Mouse (Mus musculus) left cerebral cortex, adult 18-20 months (tissue): ENCODE results near the gene Smad6. TPM values are rescaled to one million over a fixed set of nuclear protein-coding genes. Genes with fewer than 3 reads are reported as not detected.
A peak's percentile ranks its signal among the peaks of the same experiment; 100 is the strongest.

ENCODE experiments used
- DNase-seq, 2 experiments: peaks; one replicate each; pipeline ENCODE4 v3.0.0; 2021 to 2022; ENCODE audit warnings: low spot score in 2 of 2, mixed read lengths in 1 of 2
- total RNA-seq, 2 experiments: library from RNA; stranded (reverse); gene quantifications; 2 replicates each; pipeline ENCODE4 v1.2.3; 2021

Gene Smad6
- total RNA-seq, 2 experiments from 2014 or later, result 2.1 to 2.5 TPM

DNA sequence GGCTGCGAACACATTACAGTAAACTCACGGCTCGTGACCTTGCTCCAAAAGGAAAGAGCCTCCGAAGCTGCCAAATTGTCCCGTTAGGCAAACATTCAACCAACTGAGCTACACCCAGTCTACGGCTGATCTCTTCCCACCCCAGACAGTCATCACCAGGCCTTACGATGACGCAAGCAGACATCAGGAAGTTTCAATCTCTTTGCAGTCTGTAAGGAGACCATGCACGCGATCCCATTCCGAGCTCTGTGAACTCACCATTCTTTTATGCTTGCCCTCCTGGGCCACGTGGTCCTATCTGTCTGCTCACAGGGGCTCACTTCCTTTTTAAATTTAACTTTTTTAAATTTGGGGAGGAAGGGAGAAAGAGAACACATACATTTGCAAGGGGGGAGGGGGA is 32.6 kb downstream of the Smad6 start:
- no peak for DNase-seq

DNA sequence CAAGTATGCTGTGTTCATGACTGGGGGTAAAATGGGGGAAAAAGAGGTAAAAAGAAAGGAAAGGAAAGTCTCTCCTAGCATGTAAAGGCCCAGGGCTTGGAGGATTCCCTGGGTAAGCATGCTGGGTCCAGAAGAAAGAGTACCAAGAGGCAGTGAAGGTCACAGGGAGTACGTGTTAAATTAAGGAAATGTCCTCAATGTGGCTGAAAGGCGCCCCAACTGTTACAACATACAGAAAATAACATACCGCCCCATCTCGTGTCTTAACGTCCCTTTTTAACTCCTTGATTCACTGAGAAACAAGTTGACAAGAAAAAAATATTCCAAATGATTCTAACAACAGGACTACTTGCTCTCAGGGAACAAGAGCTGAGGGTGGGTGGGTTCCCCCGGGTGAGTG is 36.7 kb downstream of the Smad6 start:
- no peak for DNase-seq

DNA sequence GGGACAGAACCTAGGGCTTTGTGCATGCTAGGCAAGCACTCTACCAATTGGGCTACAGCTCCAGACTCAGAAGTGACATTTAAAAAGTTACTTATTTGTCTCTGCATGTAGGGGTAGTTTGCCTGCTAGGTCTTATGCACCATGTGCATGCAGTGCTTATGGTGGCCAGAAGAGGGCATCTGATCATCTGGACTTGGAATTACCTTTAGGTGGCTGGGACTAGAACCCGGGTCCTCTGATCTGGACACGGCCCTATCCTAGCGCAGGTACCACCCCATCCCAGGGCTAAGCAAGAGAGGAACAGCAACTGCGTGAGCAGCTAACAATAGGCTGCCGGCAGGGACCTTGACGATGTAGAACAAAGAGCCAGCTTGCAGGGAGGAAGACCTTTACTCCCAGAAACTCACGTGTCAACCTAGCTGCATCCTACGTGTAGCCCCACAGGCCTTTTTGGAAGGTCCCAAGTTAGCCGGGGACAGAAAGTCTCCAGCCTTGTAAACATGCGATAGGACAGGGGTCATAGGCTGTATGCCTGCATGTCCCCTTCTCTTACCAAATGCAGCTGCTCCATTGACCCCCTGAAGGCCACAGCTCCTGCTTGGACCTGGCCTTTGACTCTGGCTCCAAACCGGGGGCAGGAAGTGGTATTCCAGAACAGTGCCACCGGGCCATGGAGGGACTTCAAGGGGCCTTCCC is 38.8 kb downstream of the Smad6 start:
- DNase-seq, result no peak

DNA sequence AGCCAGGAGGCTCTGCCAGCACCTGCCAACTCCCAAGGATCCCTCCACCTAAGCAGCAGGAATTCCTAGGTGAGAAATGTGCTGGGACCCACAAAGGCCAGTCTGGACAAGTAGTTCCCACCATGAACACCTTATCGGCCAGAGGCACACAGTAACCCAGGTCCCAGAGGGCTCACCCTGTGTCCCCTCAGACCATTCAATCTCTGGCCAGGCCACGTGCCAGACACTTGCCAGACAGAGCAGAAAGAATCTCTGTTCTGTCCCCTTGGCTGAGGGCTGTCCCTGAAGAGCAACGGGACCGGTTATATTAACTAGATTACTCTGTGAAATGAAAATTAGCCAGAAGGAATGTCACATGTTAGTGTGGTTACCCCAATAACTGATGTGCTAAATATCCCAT is 39.9 kb downstream of the Smad6 start:
- DNase-seq, result no peak

DNA sequence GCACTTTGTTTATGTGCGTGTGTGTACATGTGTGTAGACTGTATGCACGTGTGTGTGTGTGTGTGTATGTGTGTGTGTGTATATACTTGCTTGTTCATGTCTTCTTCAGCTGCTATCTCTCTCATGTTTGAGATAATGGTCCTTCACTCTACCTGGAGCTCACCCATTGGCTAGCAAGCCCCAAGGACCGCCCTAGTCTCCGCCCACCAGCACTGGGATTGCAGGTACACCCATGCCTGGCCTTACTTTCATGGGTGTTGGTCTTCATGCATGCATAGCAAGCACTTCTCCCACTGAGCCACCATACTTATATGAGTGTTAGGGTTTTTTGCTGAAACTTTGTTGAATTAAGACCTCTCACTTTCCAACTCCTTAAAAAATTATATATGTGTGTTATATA is 40.5 kb downstream of the Smad6 start:
- no peak for DNase-seq

DNA sequence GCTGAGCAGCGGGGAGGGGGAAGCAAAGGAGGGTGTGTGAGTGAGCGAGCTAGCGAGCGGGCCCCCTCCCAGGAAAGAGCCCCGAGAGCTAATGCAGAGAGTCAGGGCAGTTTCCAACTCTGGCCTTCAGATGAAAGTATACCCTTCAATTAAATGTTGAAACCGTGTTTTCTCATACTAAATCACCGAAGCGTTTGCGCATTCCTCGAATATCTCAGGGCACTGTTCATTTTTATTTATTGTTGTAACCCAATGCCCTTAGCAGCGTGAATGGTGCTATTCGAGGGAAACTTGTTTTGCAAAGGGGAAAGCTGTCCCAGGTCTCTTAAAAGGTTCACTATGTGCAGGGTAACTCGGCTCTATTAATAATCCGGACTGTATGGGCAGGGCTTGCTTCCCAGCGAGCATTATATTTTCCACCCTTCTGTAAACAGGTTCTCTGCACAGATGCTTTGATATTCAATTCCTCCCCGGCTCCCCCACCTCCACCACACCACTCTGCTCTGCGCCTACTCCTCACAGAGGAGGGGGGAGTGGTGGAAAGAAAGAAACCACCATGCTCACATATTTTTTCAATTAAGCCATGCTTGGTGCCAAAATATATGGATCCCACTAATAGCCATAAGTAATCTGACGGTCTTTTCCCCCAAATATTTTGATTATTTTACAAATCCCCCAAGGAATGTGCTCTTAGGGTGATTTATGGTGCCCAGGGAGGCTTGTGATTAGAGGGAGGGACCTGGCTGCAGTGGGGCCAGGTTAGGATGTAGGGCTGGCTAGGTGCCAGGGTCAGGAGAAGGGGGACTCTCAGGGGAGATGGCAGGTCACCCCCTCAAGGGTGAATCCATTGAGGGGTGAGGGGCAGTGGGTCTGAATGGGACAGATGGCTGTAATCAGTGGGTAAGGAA is 41.4 kb downstream of the Smad6 start:
- no peak for DNase-seq

DNA sequence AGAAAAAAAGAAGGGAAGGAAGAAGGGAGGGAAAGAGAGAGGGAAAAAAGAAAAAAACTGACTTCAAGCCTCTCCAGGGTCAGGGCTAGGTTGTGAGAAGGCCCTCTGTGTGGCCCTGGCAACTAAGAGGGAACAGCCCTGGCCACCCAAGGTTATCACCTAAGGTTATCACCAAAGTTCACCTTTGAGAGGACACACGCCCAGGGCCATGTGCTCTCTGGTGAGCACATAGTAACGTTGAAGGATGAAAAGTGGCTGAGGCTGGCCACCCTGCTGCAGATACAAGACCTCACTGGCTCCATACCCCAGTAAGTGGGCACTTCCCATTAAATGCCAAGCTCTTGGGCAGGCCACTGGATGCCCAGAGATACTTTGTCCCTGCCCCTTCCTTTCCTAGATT is 42.6 kb downstream of the Smad6 start:
- no peak for DNase-seq

DNA sequence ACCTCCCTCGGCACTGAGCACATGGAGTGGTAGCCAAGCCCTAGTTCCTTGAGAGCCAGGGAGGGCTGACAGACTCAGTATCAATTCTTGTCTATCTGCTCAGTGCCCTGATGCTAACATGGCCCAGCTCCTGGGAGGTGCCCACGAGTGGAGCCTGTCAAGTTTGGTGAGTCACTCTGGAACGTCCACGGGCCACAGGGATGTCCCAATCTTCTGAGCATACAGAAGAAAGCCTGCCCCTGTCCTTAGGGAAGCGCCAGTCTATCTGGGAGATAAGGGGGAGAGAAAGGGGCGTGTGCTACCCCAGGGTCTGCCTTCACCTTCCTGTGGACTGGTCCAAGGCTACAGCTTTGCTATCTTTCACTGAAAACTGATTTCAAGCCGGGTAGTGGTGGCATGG is 43.2 kb downstream of the Smad6 start:
- DNase-seq, result no peak

DNA sequence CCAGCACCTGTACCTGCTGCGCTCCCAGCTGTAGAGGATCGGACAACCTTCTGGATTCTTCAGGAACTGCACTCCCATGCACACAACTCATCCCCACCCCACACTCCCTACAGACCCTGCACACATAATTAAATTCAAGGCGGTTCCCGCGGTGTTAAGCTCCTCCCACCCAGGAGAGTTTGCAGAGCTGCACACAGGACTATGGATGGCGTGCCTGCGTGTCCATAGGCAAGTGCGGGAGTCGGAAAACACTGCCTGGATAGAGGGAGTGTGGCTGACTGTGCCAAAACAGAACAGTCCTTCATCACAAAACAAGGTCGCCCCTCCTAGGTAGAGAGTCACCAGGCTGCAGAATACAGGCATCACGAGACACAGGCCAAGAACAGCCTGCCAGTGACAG is 45.9 kb downstream of the Smad6 start:
- DNase-seq, result no peak

DNA sequence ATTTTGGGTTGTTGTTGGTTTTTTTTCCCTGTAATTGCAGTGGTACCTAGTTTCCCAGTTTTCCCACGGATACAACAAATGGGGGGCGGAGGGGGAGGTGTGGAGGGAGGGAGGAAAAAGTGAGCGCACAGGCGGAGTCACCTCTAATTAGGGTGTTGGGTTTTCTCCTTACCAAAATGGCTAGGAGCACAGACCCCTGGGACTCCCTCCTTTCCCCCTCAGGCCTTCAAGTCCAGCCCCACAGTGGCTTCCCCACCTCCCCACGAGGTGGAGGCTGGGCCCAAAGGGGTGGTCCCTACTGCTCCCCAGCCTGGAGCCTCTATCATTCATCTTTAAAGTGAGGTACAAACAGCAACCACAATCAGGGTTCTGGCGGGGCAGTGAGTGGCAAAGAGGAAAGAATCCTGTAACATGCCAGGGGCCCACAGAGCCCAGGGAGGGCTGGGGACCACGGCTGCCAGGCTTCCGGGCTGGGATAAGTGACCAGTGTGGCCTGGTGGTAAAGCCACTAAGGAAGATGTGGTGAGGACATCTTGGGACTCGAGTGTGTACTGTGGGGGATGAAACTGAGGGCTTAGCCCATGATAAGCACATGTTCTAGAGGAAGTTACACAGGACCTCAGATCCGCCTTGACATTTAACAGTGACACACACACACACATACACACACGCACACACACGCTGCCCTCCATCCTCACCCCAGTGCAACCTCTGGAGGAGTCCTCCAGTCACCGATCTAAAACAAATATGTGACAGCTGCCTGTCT is 47.4 kb downstream of the Smad6 start:
- DNase-seq, result no peak

DNA sequence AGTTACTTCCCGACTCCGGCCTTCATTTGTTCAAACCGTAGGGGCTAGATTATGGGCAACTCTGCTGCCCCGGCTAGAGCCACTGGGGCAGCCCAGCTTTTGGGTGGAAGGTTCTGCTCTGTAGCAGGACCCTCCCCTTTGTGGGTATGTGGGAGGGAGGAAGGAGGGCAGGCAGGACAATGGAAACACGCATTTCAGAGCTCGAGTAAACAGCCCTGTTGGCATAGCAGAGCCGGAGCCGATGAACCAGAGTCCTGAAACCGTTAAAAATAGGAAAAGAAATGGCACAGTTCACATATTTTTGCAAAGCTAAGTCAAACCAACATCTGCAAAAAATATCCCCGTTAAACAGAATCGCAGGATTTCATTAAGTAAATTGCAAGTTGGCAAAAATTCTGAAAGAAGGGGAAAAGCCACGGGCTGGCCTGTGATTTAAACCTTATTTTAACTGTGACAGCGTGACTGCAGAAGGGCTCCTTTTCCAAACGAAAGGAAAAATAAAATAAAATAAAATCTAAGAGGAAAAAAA is 48.1 kb downstream of the Smad6 start:
- no peak for DNase-seq

DNA sequence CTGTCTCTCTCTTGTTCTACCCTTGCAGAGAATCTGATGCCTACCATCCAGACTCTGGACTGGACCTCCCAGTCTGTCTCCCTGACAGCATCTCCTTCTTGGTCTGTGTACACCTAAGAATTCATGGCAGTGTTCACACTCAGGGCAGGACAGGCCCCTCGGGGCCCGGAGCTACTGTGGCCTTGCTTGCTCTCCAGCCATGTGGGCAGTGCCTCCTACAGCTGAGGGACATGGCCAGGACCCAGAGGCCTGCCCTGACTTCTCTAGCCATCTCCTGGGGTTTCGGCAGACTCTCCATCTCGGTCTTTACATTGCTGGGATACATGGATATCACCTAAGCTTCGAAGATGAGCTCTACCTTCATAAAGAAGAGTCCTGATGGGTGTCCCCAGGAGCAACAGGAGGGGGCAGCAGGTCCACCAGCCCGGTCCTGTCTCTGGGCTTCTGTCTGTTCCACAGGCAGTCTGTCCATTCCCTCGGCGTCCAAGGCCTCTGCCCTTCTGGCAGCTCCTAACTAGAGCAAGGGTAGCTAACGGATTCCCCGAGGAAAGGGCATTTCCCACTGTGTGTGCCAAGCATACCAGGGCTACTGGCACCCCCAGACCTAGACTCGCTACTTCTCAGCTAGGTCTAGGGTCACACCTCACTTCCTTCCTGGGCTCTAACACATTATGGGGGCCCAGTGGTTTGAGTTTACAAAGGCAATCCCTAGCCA is 49.1 kb downstream of the Smad6 start:
- no peak for DNase-seq

DNA sequence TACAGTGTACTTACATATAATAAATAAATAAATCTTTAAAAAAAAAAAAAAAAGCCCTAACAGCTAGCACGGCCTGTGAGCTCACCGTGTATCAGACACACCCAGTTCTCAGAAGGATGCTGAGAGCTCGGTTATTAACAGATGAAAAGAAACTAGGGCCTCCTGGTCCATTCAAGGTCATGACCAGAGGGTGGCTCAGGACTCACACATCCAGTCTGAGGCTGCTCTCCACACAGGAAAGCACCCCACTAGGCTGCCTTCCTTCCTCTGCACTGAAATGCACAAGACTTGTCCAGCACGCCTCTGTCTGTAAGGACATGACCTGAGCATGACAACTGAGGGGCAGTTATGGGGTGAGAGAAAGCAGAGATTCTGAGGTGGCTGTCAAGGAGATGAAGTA is 50.3 kb downstream of the Smad6 start:
- DNase-seq, result no peak

DNA sequence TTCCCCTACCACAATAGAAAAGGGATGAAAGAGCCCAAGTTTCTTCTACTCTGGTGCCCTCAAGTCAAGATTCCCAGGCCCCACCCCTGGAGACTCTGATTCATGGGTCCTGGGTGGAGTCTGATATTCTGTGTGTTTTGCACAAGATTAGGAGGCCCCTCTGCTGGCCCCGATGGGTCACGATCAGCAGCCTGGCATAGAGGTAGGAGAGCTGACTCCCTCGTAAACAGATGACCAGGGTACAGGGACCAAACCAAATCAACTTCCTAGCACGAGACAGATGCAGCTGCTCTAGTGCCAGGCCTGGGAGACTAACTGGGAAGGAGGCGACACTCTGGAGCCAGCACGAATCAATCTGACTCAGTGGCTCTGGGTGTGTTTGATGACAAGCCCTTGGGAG is 51.0 kb downstream of the Smad6 start:
- DNase-seq, result no peak

DNA sequence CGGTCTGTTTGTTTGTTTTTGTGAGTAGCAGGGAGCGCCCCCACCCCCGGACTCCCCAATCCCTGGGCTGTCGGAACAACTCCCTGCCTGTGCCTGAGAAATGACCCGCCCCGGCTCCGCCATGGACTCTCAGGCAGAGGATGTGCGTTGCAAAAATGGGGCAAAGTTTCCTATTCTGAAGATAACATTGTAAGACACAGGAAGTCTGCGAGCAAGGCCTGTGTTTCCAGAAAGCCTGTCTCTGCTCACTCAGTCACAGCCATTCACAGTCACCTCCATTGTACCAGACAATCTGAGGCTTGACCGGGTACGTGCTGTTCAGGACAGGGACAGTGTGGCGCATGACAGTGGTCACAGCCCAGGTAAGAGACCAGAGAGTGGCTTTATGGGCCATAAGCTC is 51.5 kb downstream of the Smad6 start:
- DNase-seq, result no peak

DNA sequence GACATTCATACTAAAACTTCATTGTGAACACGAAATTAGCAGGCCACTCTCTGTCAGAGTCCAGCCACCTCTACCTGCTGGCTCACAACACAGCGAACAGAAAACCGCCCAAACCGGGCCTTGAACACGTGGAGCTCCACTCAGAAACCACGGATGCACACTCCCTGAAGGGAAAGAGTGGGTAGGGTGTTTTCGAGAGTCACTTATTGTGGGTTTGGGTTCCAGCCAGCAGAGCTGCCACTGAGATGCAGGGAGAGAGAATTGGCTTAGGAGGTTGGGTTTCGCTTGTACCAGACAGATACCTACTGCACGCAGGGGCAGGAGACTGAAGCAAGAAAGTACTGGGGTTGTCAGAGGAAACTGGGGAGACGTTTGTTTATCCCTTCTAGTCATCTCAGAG is 52.4 kb downstream of the Smad6 start:
- DNase-seq, result no peak

DNA sequence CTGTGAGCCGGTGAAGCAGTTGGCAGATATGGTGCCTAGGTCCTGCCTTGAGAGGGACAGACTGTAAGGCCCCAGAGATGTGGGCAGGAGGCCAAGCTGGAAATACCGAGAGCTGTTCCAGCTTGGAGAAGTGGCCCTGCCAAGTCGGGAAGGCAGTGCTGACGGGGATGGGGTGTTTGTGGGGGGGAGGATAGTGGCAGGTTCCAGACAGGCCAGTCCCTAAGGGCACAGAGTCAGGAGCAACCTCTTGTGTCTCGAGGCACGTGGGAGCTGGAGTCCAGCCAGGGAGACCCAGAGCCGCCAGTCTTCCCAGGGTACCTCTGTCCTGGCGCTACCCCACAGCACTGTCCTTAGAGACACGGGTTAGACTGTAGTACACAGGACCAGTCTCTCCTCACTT is 53.3 kb downstream of the Smad6 start:
- DNase-seq, result peak in 1 of 2 experiments; percentile 27

DNA sequence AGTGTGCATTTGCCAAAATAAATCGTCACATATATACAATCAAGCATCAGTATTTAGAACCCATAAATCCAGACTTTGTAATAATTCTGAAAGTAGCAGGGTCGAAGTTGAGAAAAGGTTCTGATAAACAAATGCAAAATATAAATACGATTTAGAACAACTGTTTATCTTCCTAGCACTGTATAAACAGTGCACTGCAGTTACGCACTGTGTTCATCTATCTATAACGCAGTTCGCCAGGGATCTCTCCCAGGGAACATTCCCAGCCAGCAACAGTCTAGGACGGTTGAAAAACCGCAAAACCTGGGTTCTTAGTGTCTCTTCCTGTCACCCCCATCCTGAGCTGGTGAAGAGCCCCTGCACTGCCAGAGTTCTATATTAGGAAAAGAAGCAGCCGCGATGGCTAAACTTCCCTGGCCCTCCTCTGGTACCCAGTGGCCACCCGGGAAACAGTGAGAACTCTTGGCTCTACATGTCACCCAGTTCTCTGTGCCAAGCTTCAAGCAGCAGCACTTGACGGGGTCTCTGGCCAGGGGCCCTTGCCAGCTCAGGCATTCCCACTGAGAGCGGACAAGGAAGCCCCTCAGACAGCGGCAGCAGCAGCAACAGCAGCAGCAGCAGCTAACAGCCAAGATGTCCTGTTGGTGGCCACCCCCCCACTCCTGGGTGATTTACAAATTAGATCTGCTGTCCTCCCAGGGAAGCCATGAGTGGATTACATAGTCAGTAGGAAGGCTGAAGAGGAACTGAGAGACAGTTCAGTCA is 54.3 kb downstream of the Smad6 start:
- no peak for DNase-seq

DNA sequence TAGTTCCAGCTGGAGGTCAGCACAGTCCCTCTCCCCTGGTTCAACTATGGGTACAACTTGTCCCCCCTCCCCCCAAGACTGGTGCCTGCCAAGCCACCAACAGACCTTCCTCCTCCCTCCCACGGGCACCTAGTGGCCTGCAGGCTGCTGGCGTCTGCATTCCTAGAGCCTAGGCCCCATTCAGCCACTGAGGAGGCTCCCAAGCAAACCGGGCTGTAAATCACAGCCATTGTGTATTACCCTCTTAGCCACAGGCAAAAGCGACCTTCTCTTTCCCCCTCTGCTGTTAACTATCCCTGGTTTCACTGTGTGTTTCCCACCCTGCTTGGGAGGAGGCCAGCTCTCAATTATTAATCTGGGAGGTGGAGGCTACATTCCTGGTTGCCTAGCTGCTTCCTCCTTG is 56.3 kb downstream of the Smad6 start:
- no peak for DNase-seq

DNA sequence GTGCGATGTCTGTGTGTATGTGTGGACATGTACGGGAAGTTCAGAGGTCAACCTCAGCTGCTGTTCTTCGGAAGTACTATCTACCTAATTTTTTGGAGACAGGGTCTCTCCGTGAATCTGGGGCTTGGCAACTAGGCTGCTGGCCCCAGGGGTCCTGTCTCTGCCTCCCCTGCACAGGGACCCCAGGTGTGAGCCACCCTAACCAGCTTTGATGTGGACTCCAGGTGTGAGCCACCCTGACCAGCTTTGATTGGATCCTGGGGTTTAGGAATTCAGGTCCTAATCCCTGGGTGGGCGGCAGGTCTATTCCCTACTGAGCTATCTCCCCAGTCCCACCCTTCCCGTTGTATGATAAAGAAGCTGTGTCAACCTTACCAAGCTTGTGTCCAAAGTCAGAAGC is 60.0 kb downstream of the Smad6 start:
- DNase-seq, result no peak
